In the genomic region with DNA sequence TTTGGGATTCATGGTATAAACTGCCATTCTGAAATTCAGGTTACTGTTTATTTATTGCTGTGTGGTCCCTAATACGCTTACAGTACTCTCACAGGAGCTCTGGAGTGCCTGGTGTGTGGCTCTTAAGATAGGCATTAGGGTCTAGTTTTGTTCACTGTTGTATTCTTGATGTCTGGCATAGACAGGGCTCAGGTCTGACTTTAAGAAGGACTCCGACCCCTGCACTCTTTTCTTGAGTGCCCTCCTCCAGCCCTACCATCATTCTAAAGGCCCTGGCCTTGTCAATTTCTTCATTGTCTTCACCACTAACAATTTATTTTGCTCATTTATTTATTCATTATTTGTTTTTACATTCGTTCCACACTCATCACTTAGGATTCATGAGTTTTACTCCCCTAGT, we compare ENCODE assay signal across 9 mouse cellular contexts. TPM values are rescaled to one million over a fixed set of nuclear protein-coding genes. Genes with fewer than 3 reads are reported as not detected.
DNase-seq lines count a peak whose midpoint lies in the region; ATAC-seq and TF ChIP-seq lines count a peak whose summit lies in the region.
"Had no signal": no experiment of that assay in that cellular context is flagged by ENCODE, and none has a peak within 500 bp of the region (broad histone marks: within the 10 kb centered on the region; RNA-seq: fewer than 3 reads in every experiment).

No protein-coding gene starts in this region.

- H3K27ac ChIP-seq in heart, embryonic 12.5 days (ENCODE audit: poor library complexity, severe bottlenecking) = no peak overlapping the region
- no peak overlapping the region for H3K27ac ChIP-seq in hindbrain, embryonic 12.5 days
- no peak overlapping the region for H3K27ac ChIP-seq in midbrain, embryonic 13.5 days

- H3K36me3 ChIP-seq in heart, embryonic 12.5 days = no peaks in the 10 kb centered on the region; the same call in 1 of the 2 replicates
- H3K36me3 ChIP-seq in G1E (replicated peaks) = peaks cover 15% of the 10 kb centered on the region
- H3K36me3 ChIP-seq in hindbrain, embryonic 12.5 days = no peaks in the 10 kb centered on the region
- no peaks in the 10 kb centered on the region for H3K36me3 ChIP-seq in midbrain, embryonic 13.5 days

- no peaks in the 10 kb centered on the region for H3K9me3 ChIP-seq in heart, embryonic 12.5 days (replicated peaks)
- no peaks in the 10 kb centered on the region for H3K9me3 ChIP-seq in G1E (replicated peaks)
- no peaks in the 10 kb centered on the region for H3K9me3 ChIP-seq in hindbrain, embryonic 12.5 days (replicated peaks)
- H3K9me3 ChIP-seq in midbrain, embryonic 13.5 days = no peaks in the 10 kb centered on the region

- no peaks in the 10 kb centered on the region for H3K27me3 ChIP-seq in heart, embryonic 12.5 days (replicated peaks)
- H3K27me3 ChIP-seq in G1E (ENCODE audit: insufficient read depth, low read length) = no peaks in the 10 kb centered on the region
- no peaks in the 10 kb centered on the region for H3K27me3 ChIP-seq in hindbrain, embryonic 12.5 days
- H3K27me3 ChIP-seq in midbrain, embryonic 13.5 days = no peaks in the 10 kb centered on the region

- no peak for TF ChIP-seq CTCF in G1E (IDR thresholded peaks at IDR 0.05; ENCODE audit: low read depth, low read length)

- H3K9ac ChIP-seq in heart, embryonic 12.5 days = no peak overlapping the region
- no peak overlapping the region; the same call in 1 of the 2 replicates for H3K9ac ChIP-seq in hindbrain, embryonic 12.5 days
- peak overlapping the region; percentile 76; the same call in 1 of the 2 replicates for H3K9ac ChIP-seq in midbrain, embryonic 13.5 days (replicated peaks)

- 34% methylated on average over 3 of the region's 3 CpGs for WGBS in heart, embryonic 12.5 days
- WGBS in hindbrain, embryonic 12.5 days = 40% methylated on average over 3 of the region's 3 CpGs
- WGBS in midbrain, embryonic 13.5 days = 40% methylated on average over 3 of the region's 3 CpGs

- no peak for ATAC-seq in heart, embryonic 12.5 days (ENCODE audit: insufficient number of reproducible peaks, low FRiP score)
- ATAC-seq in G1E (ENCODE audit: extremely low read depth, insufficient number of reproducible peaks, low FRiP score, poor library complexity, severe bottlenecking) = no peak
- peak; percentile 60 for ATAC-seq in hindbrain, embryonic 12.5 days (ENCODE audit: low FRiP score)
- peak; percentile 46 for ATAC-seq in midbrain, embryonic 13.5 days

- peaks cover 8% of the 10 kb centered on the region for H3K4me1 ChIP-seq in heart, embryonic 12.5 days (replicated peaks)
- peaks cover 25% of the 10 kb centered on the region for H3K4me1 ChIP-seq in G1E (ENCODE audit: insufficient read depth, low read depth, low read length)
- H3K4me1 ChIP-seq in hindbrain, embryonic 12.5 days = peaks cover 6% of the 10 kb centered on the region; the same call in 1 of the 2 replicates
- peaks cover 20% of the 10 kb centered on the region for H3K4me1 ChIP-seq in midbrain, embryonic 13.5 days (replicated peaks)

- DNase-seq in heart, adult 8-10 months (ENCODE audit: low spot score) = no peak
- DNase-seq in G1E (ENCODE audit: low spot score) = no peak
- no peak for DNase-seq in spleen, adult 18-20 months
- no peak for DNase-seq in spleen, postnatal 14 days (ENCODE audit: low spot score in 2 of 2)
- DNase-seq in cerebellum, adult 9-11 months = no peak

- H3K4me2 ChIP-seq in heart, embryonic 12.5 days = peak overlapping the region; percentile 70
- peak overlapping the region; percentile 56 for H3K4me2 ChIP-seq in hindbrain, embryonic 12.5 days (replicated peaks)
- H3K4me2 ChIP-seq in midbrain, embryonic 13.5 days (replicated peaks) = peak overlapping the region; percentile 62

- peak overlapping the region; percentile 76; the same call in 1 of the 2 replicates for H3K4me3 ChIP-seq in heart, embryonic 12.5 days
- peak overlapping the region; percentile 80; the same call in 1 of the 2 replicates for H3K4me3 ChIP-seq in G1E (ENCODE audit: low read depth, low read length)
- peak overlapping the region; percentile 52 for H3K4me3 ChIP-seq in hindbrain, embryonic 12.5 days
- H3K4me3 ChIP-seq in midbrain, embryonic 13.5 days (replicated peaks) = peak overlapping the region; percentile 57

RNA-seq across cellular contexts. Expression of a gene that starts 0.4 kb away (rescaled TPM):
- polyA plus RNA-seq in heart, embryonic 12.5 days (2016; fragmentation: Nextera tagmentation; extraction: Ambion mirVana) = 14.3 and 17.5 TPM in 2 replicates
- 1 to 10 TPM; 6.1 to 7.5 (median 6.7) TPM for total RNA-seq in heart, adult 8-10 months (2022)
- total RNA-seq in G1E (2014; fragmentation: Nextera tagmentation) = 13.0 and 21.1 TPM in 2 replicates
- 9.4 and 9.9 TPM in 2 replicates for total RNA-seq in G1E (2017)
- 2.0 TPM in 2 replicates for polyA plus RNA-seq in G1E (2012)
- 19.0 and 20.7 TPM in 2 replicates for polyA plus RNA-seq in hindbrain, embryonic 12.5 days (2016; fragmentation: Nextera tagmentation; extraction: Ambion mirVana)
- 11.5 and 12.2 TPM in 2 replicates for polyA plus RNA-seq in midbrain, embryonic 13.5 days (2015; fragmentation: Nextera tagmentation; extraction: Ambion mirVana)

RNA-seq across cellular contexts. Expression of a gene that starts 5.4 kb away (rescaled TPM):
- polyA plus RNA-seq in heart, embryonic 12.5 days (2016; fragmentation: Nextera tagmentation; extraction: Ambion mirVana) = not detected in 2 replicates
- not detected for total RNA-seq in heart, adult 8-10 months (2022)
- not detected in 2 replicates for total RNA-seq in G1E (2014; fragmentation: Nextera tagmentation)
- total RNA-seq in G1E (2017) = not detected in 2 replicates
- not detected in 2 replicates for polyA plus RNA-seq in G1E (2012)
- not detected in 2 replicates for polyA plus RNA-seq in hindbrain, embryonic 12.5 days (2016; fragmentation: Nextera tagmentation; extraction: Ambion mirVana)
- polyA plus RNA-seq in midbrain, embryonic 13.5 days (2015; fragmentation: Nextera tagmentation; extraction: Ambion mirVana) = not detected in 2 replicates
- total RNA-seq: left cerebral cortex, postnatal 10 days had no signal

RNA-seq across cellular contexts. Expression of a gene that starts 49.3 kb away (rescaled TPM):
- polyA plus RNA-seq in heart, embryonic 12.5 days (2016; fragmentation: Nextera tagmentation; extraction: Ambion mirVana) = not detected in 2 replicates
- not detected for total RNA-seq in heart, adult 8-10 months (2022)
- not detected in 2 replicates for total RNA-seq in G1E (2014; fragmentation: Nextera tagmentation)
- total RNA-seq in G1E (2017) = not detected in 2 replicates
- polyA plus RNA-seq in G1E (2012) = not detected in 2 replicates
- polyA plus RNA-seq in hindbrain, embryonic 12.5 days (2016; fragmentation: Nextera tagmentation; extraction: Ambion mirVana) = not detected in 2 replicates
- polyA plus RNA-seq in midbrain, embryonic 13.5 days (2015; fragmentation: Nextera tagmentation; extraction: Ambion mirVana) = not detected in 2 replicates
- total RNA-seq: left cerebral cortex, postnatal 10 days had no signal

RNA-seq across cellular contexts. Expression of a gene that starts 49.3 kb away (rescaled TPM):
- polyA plus RNA-seq in heart, embryonic 12.5 days (2016; fragmentation: Nextera tagmentation; extraction: Ambion mirVana) = not detected in 2 replicates
- total RNA-seq in heart, adult 8-10 months (2022) = not detected
- total RNA-seq in G1E (2014; fragmentation: Nextera tagmentation) = not detected in 2 replicates
- total RNA-seq in G1E (2017) = 0.27 TPM in 1 of 2 replicates, not detected in the other
- not detected in 2 replicates for polyA plus RNA-seq in G1E (2012)
- not detected in 2 replicates for polyA plus RNA-seq in hindbrain, embryonic 12.5 days (2016; fragmentation: Nextera tagmentation; extraction: Ambion mirVana)
- polyA plus RNA-seq in midbrain, embryonic 13.5 days (2015; fragmentation: Nextera tagmentation; extraction: Ambion mirVana) = not detected in 2 replicates
- total RNA-seq: left cerebral cortex, postnatal 10 days had no signal

RNA-seq across cellular contexts. Expression of a gene that starts 56.5 kb away (rescaled TPM):
- not detected in 2 replicates for polyA plus RNA-seq in heart, embryonic 12.5 days (2016; fragmentation: Nextera tagmentation; extraction: Ambion mirVana)
- total RNA-seq in heart, adult 8-10 months (2022) = not detected
- total RNA-seq in G1E (2014; fragmentation: Nextera tagmentation) (not detected in 2 replicates), G1E (2017) (not detected in 2 replicates)
- not detected in 2 replicates for polyA plus RNA-seq in G1E (2012)
- polyA plus RNA-seq in hindbrain, embryonic 12.5 days (2016; fragmentation: Nextera tagmentation; extraction: Ambion mirVana) = not detected in 2 replicates
- not detected in 2 replicates for polyA plus RNA-seq in midbrain, embryonic 13.5 days (2015; fragmentation: Nextera tagmentation; extraction: Ambion mirVana)

Comparison
In these comparisons a context has a peak if more than half of its experiments do, and no peak if none do; other contexts are left out.
1. ATAC-seq: peak in hindbrain, embryonic 12.5 days (single experiment) and midbrain, embryonic 13.5 days (single experiment); none in heart, embryonic 12.5 days (single experiment) and G1E (single experiment).
2. Peak in every context shown above with its lines, with median percentiles within 50 percentile points of each other: H3K4me2 ChIP-seq and H3K4me3 ChIP-seq.